Mouse (Mus musculus) CD4-positive, CD25-positive, alpha-beta regulatory T cell, adult 2 months (primary cell): Measurements from ENCODE around the gene Atp4a.
"Not testable (repeated sequence)": the region's sequence is repeated elsewhere in the genome, so short reads cannot be mapped to it uniquely, and the experiment has no call there.

Source experiments
- DNase-seq: peaks from one replicate; pipeline ENCODE4 v3.0.0-alpha.2; 2012; ENCODE audit warnings: low read depth, low spot score

Atp4a gene

GRCm38 (mm10) chr7:30729396-30730063, 17.5 kb downstream of the Atp4a start, which contains the start of gene Tmem147:
Gene Tmem147 (minus strand): TSS chr7:30729540.
- DNase-seq, result peak; percentile 96

- DNase-seq, result peak; percentile 11
These were observed 18.2 kb downstream of the Atp4a start for GRCm38 (mm10) chr7:30730064-30730722.

- no peak for DNase-seq
These were observed 24.2 kb downstream of the Atp4a start for GRCm38 (mm10) chr7:30736211-30736610.

- not testable (repeated sequence) for DNase-seq
These were observed 30.6 kb downstream of the Atp4a start for GRCm38 (mm10) chr7:30742570-30742969.

- not testable (repeated sequence) for DNase-seq
These were observed 31.6 kb downstream of the Atp4a start, which contains the start of gene Gapdhs for GRCm38 (mm10) chr7:30743617-30744016. Gene Gapdhs (minus strand): TSS chr7:30743681.

- DNase-seq, result no peak
These were observed 32.1 kb downstream of the Atp4a start for GRCm38 (mm10) chr7:30744022-30744598.

- DNase-seq, result peak; percentile 14
These were observed 35.7 kb downstream of the Atp4a start for GRCm38 (mm10) chr7:30747525-30748204.

GRCm38 (mm10) chr7:30749824-30750606, 38.0 kb downstream of the Atp4a start:
- DNase-seq, result no peak

GRCm38 (mm10) chr7:30751086-30751669, 39.2 kb downstream of the Atp4a start, which contains the start of gene Sbsn:
Gene Sbsn (plus strand): TSS chr7:30751471.
- no peak for DNase-seq

- DNase-seq, result no peak
These were observed 45.0 kb downstream of the Atp4a start for GRCm38 (mm10) chr7:30757001-30757400.

GRCm38 (mm10) chr7:30758853-30759252, 46.8 kb downstream of the Atp4a start:
- peak; percentile 25 for DNase-seq

- no peak for DNase-seq
These were observed 49.9 kb downstream of the Atp4a start for GRCm38 (mm10) chr7:30761769-30762352.

- no peak for DNase-seq
These were observed 51.4 kb downstream of the Atp4a start, which contains the start of gene Dmkn for GRCm38 (mm10) chr7:30763456-30763855. Gene Dmkn (plus strand): TSS chr7:30763756.

GRCm38 (mm10) chr7:30765173-30765572, 53.2 kb downstream of the Atp4a start:
- no peak for DNase-seq

GRCm38 (mm10) chr7:30766408-30766807, 54.4 kb downstream of the Atp4a start:
- DNase-seq, result no peak

GRCm38 (mm10) chr7:30769236-30769635, 57.2 kb downstream of the Atp4a start:
- DNase-seq, result no peak
